Mouse (Mus musculus) testis, adult 2 months (tissue): ENCODE results near the gene Cckar. TPM values are rescaled to one million over a fixed set of nuclear protein-coding genes. Genes with fewer than 3 reads are reported as not detected.

Experiments used
- H3K27ac ChIP-seq: fragments of 200-500 bp; 2 replicates; pipeline ENCODE4 v1.5.1; 2012; ENCODE audit warnings: low read depth, low read length; ENCODE audit not compliant: control insufficient read depth, insufficient read depth
- H3K27me3 ChIP-seq: fragments of 200-500 bp; 2 replicates; pipeline ENCODE4 v1.6.1; 2012; ENCODE audit warnings: mild to moderate bottlenecking, low read length, moderate library complexity; ENCODE audit not compliant: control insufficient read depth, insufficient read depth
- H3K36me3 ChIP-seq: fragments of 200-500 bp; 2 replicates; pipeline ENCODE4 v1.6.1; 2012; ENCODE audit warnings: mild to moderate bottlenecking, low read length; ENCODE audit not compliant: control insufficient read depth, insufficient read depth
- H3K4me1 ChIP-seq: fragments of 200-500 bp; 2 replicates; pipeline ENCODE4 v1.6.1; 2012; ENCODE audit warnings: low read length; ENCODE audit not compliant: control insufficient read depth, insufficient read depth
- H3K4me3 ChIP-seq: fragments of 200-500 bp; 2 replicates; pipeline ENCODE4 v1.5.1; 2012; ENCODE audit warnings: low read depth, mild to moderate bottlenecking, low read length, moderate library complexity, mixed read lengths; ENCODE audit not compliant: control insufficient read depth
- CTCF ChIP-seq: fragments of 200-500 bp; IDR thresholded peaks from 2 replicates; pipeline ENCODE4 v1.5.1; 2012; ENCODE audit warnings: low read depth, mild to moderate bottlenecking, inconsistent platforms, low read length, moderate library complexity; ENCODE audit not compliant: control insufficient read depth, insufficient read depth, insufficient replicate concordance
- POLR2A ChIP-seq: fragments of 200-500 bp; IDR thresholded peaks from 2 replicates; pipeline ENCODE4 v1.6.1; 2012; ENCODE audit warnings: low read depth, mild to moderate bottlenecking, inconsistent platforms, low read length, moderate library complexity; ENCODE audit not compliant: control insufficient read depth
- polyA plus RNA-seq: library from polyadenylated mRNA; depleted of rRNA; stranded (reverse); fragments of >200 nt; gene quantifications from 2 replicates; pipeline ENCODE4 v1.2.3, GENCODE M21; 2012

Cckar gene
- polyA plus RNA-seq, 1 experiment: 0.04 TPM

DNA sequence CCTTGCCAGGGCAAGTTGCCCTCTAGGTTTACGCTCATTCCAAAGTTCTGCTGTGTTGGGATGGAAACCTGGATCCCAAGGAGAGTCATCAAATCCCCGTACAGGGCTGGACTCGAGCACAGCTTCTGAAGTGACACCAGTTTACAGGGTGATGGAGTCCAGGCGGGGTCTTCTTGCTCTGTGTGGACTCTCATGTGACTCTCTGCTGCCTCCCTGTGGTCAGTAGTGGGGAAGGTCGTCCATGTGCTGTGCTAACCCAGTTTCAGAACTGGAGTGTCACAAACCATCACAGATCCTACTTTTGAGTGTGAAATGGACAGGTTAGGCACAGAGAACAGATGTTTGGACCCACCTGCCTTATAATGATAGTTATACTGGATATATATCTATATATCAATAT is 35.2 kb downstream of the Cckar start:
- Histone ChIP-seq H3K27ac (no peak overlapping the region), H3K4me3 (no peak overlapping the region), H3K27me3 (no peaks in the 10 kb centered on the region), H3K36me3 (no peaks in the 10 kb centered on the region), H3K4me1 (peaks cover 3% of the 10 kb centered on the region; the same call in 1 of the 2 replicates)
- TF ChIP-seq POLR2A (no peak), CTCF (peak; percentile 78; the same call in 1 of the 2 replicates)

DNA sequence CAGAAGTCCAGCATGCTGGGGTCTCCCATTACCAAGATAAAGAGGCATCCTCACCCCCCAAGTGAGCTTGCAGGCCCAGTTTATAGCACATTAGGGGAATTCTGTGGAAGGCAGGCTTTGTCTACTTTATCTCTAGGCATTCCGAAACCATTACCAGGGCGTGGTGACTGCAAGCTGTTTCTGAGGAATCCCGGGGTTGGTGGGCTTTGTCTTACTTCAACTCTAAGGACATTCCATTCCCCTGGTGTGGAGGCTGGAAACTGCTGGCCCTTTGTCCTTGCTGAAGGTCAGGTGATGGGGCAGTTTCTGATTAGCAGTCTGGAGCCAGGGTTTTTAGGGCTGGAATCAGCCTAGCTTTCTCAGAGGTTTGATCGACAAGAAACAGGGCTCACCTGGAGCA is 36.0 kb downstream of the Cckar start:
- TF ChIP-seq CTCF (no peak), POLR2A (no peak)
- Histone ChIP-seq H3K27ac (no peak overlapping the region), H3K27me3 (no peaks in the 10 kb centered on the region), H3K36me3 (no peaks in the 10 kb centered on the region), H3K4me3 (no peak overlapping the region), H3K4me1 (peaks cover 3% of the 10 kb centered on the region; the same call in 1 of the 2 replicates)

DNA sequence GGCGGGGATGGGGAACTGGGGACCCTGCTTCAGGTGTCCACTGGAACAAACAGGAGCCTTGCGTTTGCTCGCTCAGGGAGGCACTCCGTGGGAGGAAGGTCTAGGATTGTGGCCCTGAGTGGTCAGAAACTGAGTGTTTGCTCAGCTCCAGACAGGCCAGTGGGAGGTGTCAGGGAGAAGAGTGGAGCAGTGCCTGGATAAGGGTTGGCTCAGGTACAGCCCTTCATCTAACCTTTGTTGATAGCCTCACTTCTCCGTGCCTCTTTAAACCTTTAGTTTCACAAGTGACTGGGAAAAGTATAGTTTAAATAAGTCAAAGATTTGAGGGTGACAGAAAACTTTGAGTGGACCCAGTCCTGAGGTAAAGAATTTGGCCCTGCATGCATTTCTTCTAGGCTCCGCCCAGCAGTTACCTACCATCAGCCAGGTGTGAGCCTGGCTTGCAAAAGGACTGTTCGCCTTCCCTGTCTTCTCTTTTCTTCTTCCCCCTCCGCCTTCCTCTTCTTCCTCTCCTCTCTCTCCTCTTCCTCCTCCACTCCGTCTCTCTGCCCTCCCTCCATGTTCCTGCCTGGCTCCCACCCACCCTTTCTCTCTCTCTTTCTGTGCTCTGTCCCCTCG is 37.1 kb downstream of the Cckar start:
- TF ChIP-seq POLR2A (no peak), CTCF (no peak)
- Histone ChIP-seq H3K4me1 (peaks cover 3% of the 10 kb centered on the region; the same call in 1 of the 2 replicates), H3K27ac (no peak overlapping the region), H3K27me3 (no peaks in the 10 kb centered on the region), H3K4me3 (no peak overlapping the region), H3K36me3 (no peaks in the 10 kb centered on the region)

DNA sequence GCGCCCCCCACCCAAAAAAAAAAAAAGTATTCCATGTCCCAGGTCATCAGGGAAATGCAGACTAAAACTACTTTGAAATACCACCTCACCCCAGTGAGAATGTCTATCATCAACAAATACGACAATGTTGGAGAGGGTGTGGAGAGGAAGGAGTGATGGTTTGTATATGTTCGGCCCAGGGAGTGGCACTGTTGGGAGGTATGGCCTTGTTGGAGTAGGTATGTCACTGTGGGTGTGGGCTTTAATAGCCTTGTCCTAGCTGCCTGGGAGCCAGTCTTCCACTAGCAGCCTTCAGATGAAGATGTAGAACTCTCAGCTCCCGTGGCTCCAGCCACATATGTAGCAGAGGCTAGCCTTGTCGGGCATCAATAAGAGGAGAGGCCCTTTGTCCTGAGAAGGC is 39.5 kb downstream of the Cckar start:
- Histone ChIP-seq H3K36me3 (no peaks in the 10 kb centered on the region), H3K27ac (no peak overlapping the region), H3K4me1 (peaks cover 3% of the 10 kb centered on the region; the same call in 1 of the 2 replicates), H3K27me3 (no peaks in the 10 kb centered on the region), H3K4me3 (no peak overlapping the region)
- TF ChIP-seq POLR2A (no peak), CTCF (no peak)

DNA sequence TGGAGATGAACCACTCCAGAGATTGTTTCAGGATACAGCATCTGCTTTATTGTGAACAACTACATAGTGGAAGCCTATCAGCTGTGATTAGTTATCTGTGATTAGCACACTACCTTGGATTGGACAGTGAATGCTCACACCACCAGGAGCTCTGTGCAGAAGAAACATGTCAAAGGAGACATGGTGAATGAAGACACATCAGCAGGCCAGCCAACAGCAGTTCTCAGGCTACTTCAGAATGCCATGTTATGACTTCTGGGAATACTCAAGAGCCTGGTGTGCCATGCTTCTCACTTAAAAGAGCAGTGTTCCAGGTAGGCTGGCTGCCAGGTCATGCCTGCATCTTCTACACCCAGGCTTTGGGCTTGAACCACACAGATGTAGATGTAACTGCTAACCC is 43.8 kb downstream of the Cckar start:
- H3K36me3 ChIP-seq: no peaks in the 10 kb centered on the region
- no peak overlapping the region for H3K27ac ChIP-seq
- no peak for TF ChIP-seq POLR2A
- no peak for TF ChIP-seq CTCF
- H3K4me3 ChIP-seq: no peak overlapping the region
- H3K4me1 ChIP-seq: no peaks in the 10 kb centered on the region
- no peaks in the 10 kb centered on the region for H3K27me3 ChIP-seq

DNA sequence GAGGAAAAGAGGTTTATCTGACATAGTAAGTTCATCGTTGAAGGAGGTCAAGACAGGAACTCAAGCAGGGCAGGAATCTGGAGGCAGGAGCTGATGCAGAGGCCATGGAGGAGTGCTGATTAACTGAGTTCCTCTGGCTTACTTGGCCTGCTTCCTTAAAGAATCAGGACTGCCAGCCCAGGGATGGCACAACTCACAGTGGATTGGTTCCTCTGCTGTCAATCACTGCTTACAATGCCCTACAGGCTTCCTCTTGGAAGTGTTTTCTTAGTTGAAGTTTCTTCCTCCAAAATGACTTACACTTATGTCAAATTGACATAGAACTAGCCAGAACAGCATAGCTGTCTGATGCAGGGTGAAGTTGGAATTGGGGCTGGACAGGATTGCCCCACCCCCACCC is 45.1 kb downstream of the Cckar start:
- no peaks in the 10 kb centered on the region for H3K27me3 ChIP-seq
- H3K4me3 ChIP-seq: no peak overlapping the region
- H3K36me3 ChIP-seq: no peaks in the 10 kb centered on the region
- TF ChIP-seq POLR2A: no peak
- no peak for TF ChIP-seq CTCF
- no peak overlapping the region for H3K27ac ChIP-seq
- no peaks in the 10 kb centered on the region for H3K4me1 ChIP-seq

DNA sequence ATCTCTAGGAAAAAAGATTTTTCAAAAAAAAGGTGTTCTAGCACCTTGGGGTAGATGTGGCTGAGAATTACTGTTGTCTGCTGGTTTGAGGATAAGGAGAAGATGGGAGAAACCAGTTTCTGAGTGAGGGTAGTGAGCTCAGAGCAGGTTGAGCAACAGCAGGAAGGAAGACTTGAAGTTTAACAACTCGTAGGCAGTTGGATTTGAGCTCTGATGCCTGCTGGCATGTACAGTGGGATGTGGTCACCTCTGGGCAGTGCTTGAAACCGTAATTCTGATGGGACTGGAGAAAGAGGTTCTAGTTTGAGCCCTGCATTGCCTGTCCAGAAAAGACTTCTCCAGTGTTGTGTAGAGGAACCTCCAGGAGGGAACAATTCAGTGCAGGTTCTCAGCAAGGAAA is 46.0 kb downstream of the Cckar start:
- TF ChIP-seq CTCF (no peak), POLR2A (no peak)
- H3K4me3 ChIP-seq: no peak overlapping the region
- no peaks in the 10 kb centered on the region for H3K4me1 ChIP-seq
- no peak overlapping the region for H3K27ac ChIP-seq
- H3K27me3 ChIP-seq: no peaks in the 10 kb centered on the region
- no peaks in the 10 kb centered on the region for H3K36me3 ChIP-seq
